In genomic region chrX:8132017-8132976, GRCm38 (mm10) we compare ENCODE assay signal across 1 mouse cellular context.
TF ChIP-seq lines count a peak whose summit lies in the region.

Wdr13 (minus strand) TSS chrX:8132892.

TF ChIP-seq in CH12.LX, 34 proteins besides CTCF, POLR2A, EP300 and RAD21 (continued from another document):
- TF ChIP-seq ETS1 (conservative IDR thresholded peaks at IDR 0.05; ENCODE audit: low read depth, low read length) (0 out of 2 replicates have a peak, but pooled peaks have one; percentile 4), ZNF384 (IDR thresholded peaks at IDR 0.05; ENCODE audit: low read depth, low read length) (no peak), CHD2 (IDR thresholded peaks at IDR 0.05; ENCODE audit: low read length) (peak; percentile 42; the same call in 1 of the 2 replicates), SMC3 (IDR thresholded peaks at IDR 0.05; ENCODE audit: low read depth, low read length) (no peak), RCOR1 (conservative IDR thresholded peaks at IDR 0.05; ENCODE audit: low read depth, low read length) (no peak), USF2 (conservative IDR thresholded peaks at IDR 0.05; ENCODE audit: low read depth, low read length) (no peak), ZC3H11A (IDR thresholded peaks at IDR 0.05; ENCODE audit: low read depth, low read length) (no peak), GABPA (IDR thresholded peaks at IDR 0.05; ENCODE audit: insufficient replicate concordance, low read depth, low read length) (no peak), TCF12 (IDR thresholded peaks at IDR 0.05; ENCODE audit: low read depth, low read length) (0 out of 2 replicates have a peak, but pooled peaks have one; percentile 16), TBP (conservative IDR thresholded peaks at IDR 0.05; ENCODE audit: low read depth, low read length) (peak; percentile 76), NRF1 (IDR thresholded peaks at IDR 0.05; ENCODE audit: low read depth, low read length) (peak; percentile 93), MAX (IDR thresholded peaks at IDR 0.05; ENCODE audit: low read length) (no peak; the same call in 1 of the 2 replicates), NELFE (IDR thresholded peaks at IDR 0.05; ENCODE audit: low read depth, low read length) (peak; percentile 44; the same call in 1 of the 2 replicates), KAT2A (IDR thresholded peaks at IDR 0.05; ENCODE audit: insufficient replicate concordance, low read length) (no peak), HCFC1 (IDR thresholded peaks at IDR 0.05; ENCODE audit: low read depth, low read length) (peak; percentile 60), SIN3A (IDR thresholded peaks at IDR 0.05; ENCODE audit: low read length) (peak; percentile 57; the same call in 1 of the 2 replicates), MXI1 (IDR thresholded peaks at IDR 0.05; ENCODE audit: low read depth, low read length) (peak; percentile 83; the same call in 1 of the 2 replicates), E2F4 (IDR thresholded peaks at IDR 0.05; ENCODE audit: insufficient replicate concordance, low read depth, low read length) (no peak), ZMIZ1 (IDR thresholded peaks at IDR 0.05; ENCODE audit: low read depth, low read length) (no peak), ELF1 (IDR thresholded peaks at IDR 0.05; ENCODE audit: low read depth, low read length) (no peak), USF1 (IDR thresholded peaks at IDR 0.05; ENCODE audit: low read depth, low read length) (no peak)
